Mouse (Mus musculus) layer of hippocampus, postnatal 36 days (tissue): Measurements from ENCODE around the gene Zfp664. TPM values are rescaled to one million over a fixed set of nuclear protein-coding genes. Genes with fewer than 3 reads are reported as not detected.

Source experiments
- DNase-seq, 2 experiments: peaks; one replicate each; pipeline ENCODE4 v3.0.0; 2022
- total RNA-seq, 2 experiments: library from RNA; stranded (reverse); gene quantifications; 2 replicates each; pipeline ENCODE4 v1.2.3; 2021

Zfp664 gene
- total RNA-seq, 2 experiments from 2014 or later: 70.6 to 79.1 TPM

DNA sequence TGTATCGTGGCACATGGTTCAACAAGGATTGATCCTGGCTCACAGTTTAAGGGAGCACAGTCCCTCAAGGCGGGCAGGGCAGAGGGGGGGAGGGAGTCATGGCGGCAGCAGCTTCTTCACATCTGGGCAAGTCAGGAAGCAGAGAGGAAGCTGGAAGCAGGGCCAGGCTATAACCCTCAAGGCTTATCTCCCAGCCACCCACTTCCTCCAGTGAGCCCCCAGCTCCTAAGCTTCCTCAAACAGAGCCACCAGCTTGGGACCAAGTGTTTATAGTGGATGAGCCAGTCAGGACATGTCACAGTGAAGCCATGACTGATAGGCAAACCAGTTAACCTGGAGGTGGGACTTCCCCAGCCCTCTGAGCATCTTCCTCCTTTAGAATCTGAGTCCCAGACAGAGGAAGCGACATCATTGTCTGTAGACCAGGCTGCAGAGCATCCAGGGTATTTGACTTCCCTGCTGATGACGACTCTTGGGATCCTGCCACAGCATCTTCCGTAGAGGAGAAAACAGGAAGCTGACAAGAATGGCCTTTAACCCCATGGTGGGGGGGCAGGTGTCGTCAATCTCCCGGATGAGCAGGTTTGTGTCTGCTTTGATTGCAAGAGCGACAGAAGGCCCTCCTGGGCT, 67.0 kb downstream of the Zfp664 start:
- no peak for DNase-seq

- DNase-seq: no peak
These were observed 67.6 kb downstream of the Zfp664 start for GRCm38 (mm10) chr5:124930055-124930439.

DNA sequence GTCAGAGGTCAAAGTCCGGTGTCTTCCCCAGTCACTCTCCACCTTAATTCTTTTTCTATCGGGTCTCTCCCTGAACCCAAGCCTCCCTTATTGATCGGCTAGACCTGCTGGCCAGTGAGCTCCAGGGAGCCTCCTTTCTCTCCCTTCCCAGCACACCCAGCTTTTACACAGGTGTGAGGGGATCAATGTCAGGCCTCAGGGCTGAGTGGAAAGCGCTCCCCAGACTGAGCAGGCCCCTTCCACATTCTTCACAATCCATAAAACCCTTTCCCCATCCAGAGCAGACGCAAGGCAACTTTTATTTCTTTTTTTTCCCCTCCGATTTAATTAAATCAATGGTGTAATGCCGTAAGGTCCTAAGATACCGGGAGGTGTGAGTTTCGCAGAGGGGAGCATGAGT, 68.1 kb downstream of the Zfp664 start:
- DNase-seq: no peak

- DNase-seq: no peak
These were observed 68.6 kb downstream of the Zfp664 start for GRCm38 (mm10) chr5:124931076-124931475.

DNA sequence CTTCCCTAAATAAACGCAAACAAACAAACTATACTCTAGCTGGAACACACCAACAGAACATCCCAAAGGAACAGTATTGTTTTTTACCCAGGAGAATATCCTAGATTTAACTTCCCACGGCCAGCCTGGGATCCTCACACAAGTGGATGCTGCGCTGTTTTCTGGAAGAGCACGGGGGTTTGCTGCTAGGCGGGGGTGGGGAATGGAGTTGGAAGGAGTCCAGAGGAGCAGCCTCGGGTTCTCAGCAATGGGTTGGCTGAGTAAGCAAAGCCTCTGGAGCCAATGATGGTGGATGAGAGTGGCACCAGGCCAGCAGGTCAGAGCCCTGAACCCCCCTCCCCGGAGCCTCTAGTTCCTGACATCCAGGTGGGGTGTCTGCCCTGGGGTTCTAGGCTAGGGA, 72.1 kb downstream of the Zfp664 start:
- DNase-seq: peak in 1 of 2 experiments; percentile 32

DNA sequence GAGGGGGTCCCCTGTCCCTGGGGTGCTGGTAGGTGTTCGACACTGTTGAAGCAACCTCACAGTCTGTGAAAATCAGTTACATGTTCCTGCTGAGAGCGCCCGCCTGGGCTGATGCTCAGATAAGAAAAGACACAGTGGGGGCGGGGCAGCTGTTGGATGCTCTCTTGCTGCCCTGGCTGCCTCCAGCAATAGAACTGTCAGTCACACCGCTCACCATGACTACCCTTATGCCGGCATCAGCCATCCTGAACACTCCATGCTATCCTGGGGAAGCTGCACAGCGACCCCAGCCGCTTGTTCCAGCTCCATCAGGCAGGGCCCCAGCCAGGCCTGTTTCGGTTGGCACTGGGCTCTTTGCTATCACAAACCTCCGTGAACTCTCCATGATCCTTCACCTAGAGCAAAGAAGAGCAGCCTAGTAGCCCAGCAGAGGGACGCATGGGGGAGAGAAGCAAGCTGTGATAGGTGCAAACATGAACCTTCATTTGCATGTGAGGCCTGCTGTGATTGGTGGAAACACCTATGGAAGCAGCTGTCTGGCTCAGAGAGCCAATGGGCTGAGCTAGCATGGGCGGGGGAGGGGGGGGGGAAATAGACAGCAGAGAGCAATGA, 80.8 kb downstream of the Zfp664 start:
- no peak for DNase-seq

DNA sequence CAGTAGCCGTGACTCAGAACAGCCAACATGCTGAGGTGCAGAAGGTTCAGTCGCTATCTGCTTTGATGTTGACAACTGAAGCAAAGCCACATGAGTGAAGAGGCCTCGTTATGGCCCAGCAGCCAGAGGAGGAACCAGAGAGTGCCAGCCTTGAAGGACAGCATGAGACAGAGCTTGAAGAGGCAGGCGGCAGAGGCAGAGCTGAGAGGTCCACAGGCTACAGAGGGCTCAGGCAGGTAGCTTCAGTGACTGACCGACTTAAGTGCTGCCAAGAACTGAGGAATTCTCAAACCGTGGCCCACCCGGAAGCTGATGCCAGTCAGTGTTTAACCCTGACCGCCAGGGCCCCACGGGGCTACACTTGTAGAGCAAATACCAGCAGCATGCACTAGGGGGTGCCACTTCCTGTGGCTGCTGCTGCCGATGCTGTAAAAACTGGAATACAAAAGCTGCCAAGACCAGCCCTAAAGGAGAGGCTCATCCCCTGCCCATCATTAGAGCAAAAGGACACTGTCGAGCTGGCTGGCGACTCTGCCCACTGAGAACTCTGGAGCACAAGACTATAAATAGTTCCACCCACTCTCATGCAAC, 81.4 kb downstream of the Zfp664 start:
- no peak for DNase-seq

DNA sequence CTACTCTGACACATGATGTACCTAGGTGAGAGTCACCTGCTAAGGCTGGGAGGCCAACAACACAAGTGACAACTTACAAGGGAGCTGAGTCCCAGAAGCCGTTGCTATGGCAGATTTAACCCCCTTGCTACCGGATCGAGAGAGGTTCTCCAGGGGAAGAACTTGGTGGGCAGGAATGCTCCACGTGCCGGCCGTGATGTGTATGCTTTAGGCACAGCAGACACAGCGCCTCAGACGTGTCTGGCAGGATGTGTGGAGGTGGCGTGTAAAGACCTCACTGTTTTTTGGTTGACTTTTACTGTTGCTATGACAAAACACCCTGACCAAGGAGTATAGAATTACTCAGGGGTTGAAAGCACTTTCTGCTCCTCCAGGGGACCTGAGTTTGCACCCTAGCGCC, 81.9 kb downstream of the Zfp664 start:
- DNase-seq: no peak

DNA sequence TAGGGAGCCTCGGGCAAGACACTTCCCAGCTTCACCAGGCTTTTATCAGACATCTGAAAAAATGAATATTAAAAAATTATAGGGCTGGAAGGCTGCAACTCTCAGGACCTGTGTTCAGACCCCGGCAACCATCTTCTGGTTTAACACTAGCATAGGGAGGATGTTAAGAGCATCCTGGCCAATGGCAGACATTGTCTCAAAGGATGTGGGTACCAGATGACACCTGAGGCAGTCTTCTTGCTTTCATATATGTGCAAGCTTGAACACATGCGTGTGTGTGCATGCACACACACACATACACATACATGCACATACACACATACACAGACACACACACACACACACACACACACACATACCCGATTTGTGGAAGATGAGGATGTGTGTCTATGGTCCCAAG, 82.6 kb downstream of the Zfp664 start:
- DNase-seq: no peak

- DNase-seq: no peak
These were observed 88.3 kb downstream of the Zfp664 start for GRCm38 (mm10) chr5:124950623-124951278.

DNA sequence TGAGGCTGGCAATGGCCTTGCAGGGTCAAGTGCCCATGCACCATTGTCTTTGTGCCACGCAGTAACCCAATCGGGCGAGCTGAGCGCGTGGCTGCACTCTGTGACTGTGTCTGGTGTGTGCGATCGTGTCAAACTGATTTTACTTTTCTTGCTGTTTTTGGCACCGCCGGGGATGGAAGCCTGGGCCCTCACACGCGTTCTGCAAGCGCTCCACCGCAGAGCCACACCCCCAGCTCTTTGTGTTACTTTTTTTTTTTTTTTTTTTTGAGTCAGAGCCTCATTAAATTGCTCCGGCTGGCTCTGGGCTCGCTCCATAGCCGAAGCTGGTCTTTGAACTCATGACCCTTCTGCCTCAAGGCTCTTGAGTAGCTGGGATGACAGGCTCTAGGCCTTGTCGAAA, 88.8 kb downstream of the Zfp664 start:
- no peak for DNase-seq

Other genes with a start within 250 kb of the Zfp664 start
- 10 to 100 TPM; 58.7 to 60.5 TPM for gene Atp6v0a2, start 234.1 kb upstream of the Zfp664 start, total RNA-seq
- under 1 TPM; 0.40 to 0.52 TPM for gene Dnah10, start 137.6 kb upstream of the Zfp664 start, total RNA-seq
- gene Ccdc92, start 267 bp upstream of the Zfp664 start, total RNA-seq: 10 to 100 TPM; 79.0 to 79.2 TPM
- under 1 TPM; 0.27 to 0.38 TPM for gene Rflna, start 140.5 kb downstream of the Zfp664 start, total RNA-seq